Mouse (Mus musculus) embryo, embryonic 11 days (tissue): Measurements from ENCODE around the gene 1500011B03Rik.

ENCODE experiments used
- DNase-seq: peaks from one replicate; pipeline ENCODE4 v3.0.0-alpha.2; 2015

Gene 1500011B03Rik

DNA sequence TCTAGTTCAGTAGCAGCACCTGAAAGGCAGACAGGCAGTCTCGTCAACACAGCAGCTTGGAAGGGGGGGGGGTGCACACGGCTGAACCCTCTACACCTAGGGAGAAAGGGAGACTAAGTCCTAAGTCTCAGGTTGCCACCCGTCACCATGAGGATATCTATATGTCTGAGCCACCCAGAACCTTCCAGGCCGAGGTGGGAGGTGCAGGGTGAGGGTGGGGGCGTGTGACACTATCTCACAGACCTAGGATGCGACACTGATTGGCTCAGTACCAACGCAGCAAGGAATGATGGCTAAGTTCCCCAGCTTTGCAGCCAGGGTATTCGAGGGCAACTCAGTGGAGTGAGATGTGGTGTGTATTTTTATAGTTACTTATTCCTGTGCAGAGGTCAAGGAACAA is 14.9 kb downstream of the 1500011B03Rik start:
- DNase-seq, result no peak

DNA sequence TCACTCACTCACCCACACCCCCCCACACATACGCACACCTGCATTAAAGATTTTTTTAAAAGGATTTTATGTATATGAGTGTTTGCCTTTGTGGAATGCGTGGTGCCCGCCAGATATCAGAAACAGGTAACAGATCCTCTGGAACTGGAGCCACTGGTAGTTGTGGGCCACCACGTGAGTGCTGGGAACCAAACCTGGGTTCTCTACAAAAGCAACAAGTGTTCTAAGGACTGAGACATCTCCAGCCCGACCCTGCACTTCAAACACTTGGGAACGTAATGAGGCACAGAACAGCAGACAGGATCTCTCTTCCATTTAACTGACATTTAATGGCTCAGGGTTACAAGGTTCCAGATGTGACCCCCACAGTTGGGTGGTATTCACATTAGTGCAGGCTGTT is 15.4 kb downstream of the 1500011B03Rik start:
- no peak for DNase-seq

DNA sequence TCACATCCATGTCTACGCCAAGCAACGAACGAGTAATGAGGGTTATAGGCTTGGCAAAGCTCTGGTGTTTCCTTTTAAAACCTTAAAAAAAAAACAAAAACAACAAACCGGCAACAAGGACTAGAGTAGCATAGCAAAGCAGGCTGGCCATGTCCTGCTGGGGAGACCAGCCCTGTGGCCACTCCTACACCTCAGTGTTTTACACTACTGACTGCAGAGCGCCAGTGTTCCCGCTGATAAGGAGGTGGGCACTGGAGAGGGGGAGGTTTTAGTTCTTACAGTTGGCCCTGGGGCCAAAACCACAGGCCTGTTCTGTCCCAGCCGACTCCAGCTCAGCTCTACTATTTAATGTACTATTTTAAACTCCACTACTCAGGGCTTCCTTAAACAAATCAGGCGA is 15.8 kb downstream of the 1500011B03Rik start:
- DNase-seq, result no peak

DNA sequence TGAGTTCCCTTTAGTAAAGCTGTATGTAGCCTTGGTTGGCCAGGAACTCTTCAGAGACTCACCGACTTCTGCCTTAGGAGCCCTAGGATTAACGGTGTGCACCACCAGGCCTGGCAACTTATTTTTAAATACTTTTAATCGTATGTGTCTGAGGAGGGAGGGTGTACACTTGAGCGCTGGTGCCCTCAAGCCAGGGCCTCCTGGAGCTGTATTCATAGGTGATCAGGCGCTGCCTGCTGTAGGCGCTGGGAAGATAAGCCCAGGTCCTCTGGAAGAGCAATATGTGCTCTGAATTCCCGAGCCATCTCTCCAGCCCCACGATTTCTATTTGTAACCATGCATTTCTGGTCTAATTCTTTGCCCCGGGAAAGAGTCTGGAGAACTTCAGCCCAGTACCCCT is 16.2 kb downstream of the 1500011B03Rik start:
- no peak for DNase-seq

DNA sequence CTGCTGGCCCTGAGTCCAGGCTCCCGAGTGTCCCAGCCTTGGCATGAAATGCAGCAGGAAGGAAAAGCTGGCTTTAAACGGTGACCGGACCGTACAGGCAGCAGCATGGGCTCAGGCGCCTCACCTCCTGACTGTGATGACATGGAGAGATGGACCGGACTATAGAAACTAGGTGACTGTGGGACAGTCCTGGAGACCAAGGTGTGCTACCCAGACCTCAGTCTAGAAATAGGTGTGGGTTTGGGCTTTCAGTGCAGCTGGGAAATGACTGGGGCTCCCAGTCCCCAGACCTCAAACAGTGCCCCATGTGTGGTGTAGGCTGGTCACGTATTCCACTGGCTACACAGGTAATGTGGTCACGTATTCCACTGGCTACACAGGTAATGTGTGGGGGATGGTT is 16.6 kb downstream of the 1500011B03Rik start:
- no peak for DNase-seq

DNA sequence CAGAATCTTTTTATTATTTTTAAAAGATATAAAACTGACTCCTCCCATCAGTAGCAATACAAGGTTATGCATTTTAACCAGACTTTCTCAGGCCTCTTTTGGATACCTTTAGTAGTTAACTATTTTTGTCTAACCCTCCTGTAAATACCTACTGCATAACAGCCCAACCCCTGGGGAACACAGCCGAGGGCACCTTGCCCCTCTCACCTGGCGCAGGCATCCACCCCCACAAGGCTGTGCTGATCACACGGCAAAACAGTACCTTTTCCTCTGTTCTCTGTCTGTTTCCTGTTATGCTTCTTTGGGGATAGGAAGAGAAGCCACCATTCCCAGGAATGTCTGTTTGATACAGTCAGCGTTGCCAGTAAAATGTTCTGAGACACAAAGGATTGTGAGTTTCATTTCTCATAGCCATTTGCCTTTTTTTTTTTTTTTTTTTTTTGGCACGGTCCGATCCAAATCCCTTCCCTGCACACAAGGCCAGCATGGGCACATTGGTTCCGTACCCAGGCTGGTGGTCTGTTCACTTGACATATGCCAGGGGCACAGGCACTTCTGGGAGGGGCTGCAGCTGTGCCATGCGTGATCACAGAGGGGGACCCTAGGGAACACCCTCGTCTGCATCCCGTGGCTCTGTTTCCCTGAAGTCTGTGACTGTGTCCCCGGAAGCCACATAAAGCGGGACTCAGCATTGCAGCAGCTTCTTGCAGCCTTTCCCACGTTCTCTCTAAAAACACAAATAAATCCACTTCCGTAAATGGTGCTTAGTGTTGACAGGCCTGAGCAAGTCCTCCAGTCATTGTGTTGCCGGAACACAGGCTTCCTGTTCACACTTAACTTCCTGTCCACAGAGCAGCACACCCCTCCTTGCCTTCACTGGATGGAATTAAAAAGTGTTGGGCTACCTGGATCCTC is 17.6 kb downstream of the 1500011B03Rik start:
- DNase-seq, result no peak

DNA sequence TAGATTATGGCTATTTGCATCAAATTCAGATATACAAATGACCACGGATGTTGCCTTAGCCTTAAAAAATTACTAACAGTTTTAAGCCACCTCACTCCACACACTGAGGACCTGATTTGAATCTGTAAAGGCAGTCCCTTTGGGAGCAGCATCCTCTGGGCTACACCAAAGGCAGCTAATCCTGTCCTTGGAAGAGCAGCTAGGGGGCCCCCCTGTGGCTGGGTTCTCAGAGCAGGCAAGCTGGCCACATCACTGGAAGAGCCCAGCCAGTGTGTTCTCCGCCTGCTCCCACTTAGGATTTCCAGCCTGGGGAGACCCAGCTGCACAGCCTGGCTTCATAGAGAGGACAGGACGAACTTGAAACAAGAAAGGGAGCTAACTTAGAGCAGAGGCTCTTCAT is 18.3 kb downstream of the 1500011B03Rik start:
- DNase-seq, result peak; percentile 61

DNA sequence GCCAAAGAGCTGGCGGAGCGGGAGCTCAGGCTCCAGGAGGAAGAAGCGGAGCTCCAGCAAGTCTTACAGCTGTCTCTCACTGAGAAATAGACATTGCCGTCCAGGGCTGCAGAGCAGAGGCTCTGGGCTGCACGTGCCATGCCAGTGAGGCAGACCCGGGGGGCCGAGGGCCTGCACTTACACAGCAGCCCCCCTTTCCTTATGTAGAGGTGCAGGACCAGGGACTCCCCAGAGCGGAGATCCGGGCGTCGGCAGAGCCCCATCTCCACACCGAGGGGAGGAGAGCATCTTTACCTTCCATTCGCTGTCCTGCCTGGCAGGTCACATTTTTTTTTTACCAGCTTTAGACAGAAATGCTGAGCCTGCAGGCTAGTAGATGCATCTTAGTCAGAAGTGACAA is 18.9 kb downstream of the 1500011B03Rik start:
- no peak for DNase-seq

DNA sequence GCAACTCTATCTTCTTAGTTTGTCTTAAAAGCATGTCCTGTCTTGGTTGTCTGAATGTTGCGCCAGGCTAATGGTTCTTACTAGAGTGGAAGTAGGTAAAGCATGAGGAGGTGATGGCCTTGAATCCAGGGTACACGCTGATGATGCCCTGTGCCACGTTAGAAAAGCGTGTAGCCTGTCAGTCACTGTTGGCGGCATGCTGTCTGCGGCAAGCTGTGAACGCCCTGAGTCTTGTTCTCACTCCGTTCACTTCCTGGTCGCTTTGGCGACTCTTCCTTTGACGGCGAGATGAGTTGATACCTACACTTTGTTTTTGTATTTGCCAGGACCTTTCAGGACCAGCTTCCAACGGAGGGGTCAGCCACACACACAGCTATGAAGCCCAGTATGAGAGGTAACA is 20.0 kb downstream of the 1500011B03Rik start:
- no peak for DNase-seq

DNA sequence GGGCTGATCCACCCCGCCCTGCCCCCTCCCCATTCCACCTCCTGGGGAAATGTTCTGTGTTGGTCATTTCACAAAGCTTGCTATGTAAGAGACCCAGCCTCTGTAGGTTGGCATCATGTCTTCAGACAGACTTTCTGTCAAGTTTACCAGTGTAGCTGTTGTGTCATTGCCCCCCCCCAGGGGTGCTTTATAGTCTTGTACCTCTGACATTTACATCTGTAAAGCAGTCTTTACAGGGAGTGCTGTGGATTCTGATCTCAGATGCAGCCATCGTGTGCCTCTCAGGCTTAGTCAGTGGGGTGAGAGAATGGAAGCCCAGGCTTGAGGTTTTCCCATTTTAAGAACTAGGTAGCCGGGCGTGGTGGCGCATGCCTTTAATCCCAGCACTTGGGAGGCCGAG is 21.4 kb downstream of the 1500011B03Rik start:
- no peak for DNase-seq

DNA sequence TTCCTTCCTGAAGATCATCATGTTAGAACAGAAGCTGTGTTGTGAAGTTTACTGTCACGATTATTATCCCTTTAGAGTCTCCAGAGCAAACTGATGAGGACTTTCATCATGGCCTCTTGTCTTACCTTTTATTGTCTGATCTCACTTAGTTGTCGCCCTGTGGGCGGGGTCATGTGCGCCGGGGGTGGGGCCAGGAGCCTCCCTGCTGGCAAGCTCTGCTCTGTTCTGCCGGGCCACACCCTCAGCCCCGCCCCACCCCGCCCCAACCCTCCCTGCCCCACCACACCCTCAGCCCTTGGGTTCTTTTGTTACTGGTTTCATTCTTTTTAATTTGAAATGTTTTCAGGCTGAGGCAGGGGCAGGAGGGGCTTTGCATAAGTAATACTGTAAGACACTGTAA is 22.2 kb downstream of the 1500011B03Rik start:
- peak; percentile 48 for DNase-seq

DNA sequence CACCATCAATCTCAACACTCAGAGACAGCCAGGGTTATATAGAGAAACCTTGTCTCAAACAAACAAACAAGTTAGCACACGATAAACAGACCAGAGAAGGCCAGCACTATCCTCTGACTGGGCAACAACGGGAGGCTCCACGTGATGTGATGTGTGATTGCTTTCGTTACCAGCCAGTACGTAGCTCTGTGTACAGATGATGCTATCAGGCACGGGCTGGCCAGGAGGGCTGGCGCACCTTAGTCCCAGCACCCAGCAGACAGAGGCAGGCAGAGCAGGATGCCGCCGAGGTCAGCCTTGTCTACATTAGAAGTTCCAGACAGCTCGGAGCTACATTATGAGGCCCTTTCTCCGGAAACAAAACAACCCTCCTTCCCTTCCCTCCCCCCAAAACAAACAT is 23.4 kb downstream of the 1500011B03Rik start:
- no peak for DNase-seq

DNA sequence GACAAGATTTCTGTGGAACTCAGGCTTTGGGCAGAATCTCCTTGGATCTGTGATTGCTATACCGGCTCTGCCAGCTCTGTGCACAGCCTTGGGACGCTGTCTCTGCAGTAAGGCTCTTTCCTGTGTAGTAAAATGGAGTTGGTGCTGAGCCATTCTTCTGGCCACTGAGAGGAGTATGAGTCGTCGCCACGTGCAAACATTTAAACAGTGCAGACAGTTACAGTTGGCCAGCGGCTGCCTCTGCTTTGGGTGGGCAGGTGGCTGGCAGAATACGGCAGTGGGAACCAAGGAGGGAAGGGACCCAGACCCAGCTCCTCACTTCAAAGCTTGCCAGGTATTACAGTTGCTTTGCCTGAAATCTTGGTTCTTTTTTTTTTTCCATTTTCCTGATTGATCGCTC is 26.0 kb downstream of the 1500011B03Rik start:
- no peak for DNase-seq

DNA sequence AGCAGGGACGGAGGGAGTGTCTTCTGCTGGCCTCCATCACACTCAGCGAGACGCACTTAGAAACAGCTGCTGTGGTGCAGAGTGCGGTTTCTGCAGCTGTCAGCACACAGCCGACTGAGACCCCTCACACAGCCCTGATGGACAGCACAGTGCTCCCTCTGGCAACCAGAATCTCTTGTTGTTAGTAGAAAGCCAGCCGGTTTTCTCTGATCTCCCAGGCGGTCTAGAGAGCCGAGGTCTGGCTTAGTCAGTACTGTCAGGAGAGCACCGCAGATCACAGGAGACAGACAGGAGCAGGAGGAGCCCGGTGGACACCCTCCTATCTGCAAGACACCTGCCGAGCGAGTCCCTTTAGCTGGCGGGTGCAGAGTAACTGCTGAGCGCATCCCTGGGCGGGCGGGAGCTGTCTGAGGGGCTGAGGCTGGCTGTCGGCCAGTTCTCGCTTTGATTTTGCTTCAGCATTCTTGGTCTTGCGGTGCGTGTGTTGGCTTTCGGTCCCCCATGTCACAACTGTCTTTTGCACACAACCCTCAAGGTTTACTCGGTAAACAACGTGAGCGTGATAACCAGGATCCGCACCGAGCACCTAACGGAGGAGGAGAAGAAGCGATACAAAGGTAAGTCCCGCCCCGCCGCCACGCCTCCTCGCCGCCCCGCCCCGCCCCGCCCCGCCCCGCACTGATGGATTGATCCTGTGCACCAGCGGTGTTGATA is 26.8 kb downstream of the 1500011B03Rik start:
- DNase-seq, result peak; percentile 55

DNA sequence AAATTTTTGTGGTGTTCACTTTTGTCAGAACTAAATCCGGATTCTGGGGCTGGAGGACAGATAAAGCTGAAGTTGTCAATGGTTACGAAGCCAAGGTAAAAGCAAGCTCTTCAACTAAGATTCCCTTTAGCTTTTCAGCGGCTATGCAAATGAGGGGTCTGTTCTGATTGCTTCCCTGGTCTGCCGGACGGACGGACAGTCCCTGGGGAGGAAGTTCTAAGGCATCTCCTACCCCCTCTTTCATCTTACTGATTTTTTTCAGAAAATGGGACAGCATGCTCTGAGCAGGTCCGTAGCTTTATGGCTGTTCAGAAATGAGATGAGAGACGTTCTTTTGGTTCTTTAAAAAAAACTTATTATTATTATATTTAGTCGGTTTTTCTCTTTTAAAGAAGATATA is 27.6 kb downstream of the 1500011B03Rik start:
- no peak for DNase-seq

DNA sequence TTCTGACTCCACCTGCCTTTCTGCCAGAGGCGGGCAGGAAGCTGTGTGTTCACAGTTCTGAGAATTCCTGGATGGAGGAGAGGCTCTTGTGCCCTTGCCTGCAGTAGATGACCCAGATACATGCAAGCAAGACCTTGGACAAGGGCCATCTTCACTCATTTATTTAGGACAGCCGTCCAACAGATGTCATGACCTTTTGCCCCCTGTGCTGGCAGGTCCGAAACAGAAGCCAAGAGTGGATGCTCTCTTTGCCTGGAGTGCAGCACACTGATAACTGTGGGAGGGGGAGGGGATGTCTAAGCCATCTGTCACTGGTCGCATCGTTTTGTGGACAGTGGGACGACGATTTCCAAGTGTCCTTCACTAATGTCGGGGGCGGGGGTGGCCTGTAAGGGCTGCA is 28.0 kb downstream of the 1500011B03Rik start:
- peak; percentile 45 for DNase-seq

DNA sequence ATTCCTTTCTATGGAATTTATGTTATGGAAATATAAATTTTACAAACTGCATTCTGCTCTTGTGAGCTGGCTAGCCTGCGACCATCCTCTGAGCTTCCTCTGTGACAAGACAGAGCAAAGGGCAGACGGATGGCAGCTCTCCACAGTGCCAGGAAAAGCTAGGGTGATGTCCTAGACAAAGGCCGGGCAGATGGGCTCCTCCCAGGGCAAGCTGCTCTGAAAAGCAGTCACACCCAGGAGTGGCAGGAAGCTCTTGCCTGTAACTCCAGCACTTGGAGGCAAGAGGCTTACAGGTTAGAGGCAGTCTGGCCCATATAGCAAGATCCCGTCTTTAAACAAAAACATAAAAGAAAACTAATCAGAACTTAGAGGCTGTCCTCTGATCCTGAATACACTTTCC is 28.7 kb downstream of the 1500011B03Rik start:
- no peak for DNase-seq

DNA sequence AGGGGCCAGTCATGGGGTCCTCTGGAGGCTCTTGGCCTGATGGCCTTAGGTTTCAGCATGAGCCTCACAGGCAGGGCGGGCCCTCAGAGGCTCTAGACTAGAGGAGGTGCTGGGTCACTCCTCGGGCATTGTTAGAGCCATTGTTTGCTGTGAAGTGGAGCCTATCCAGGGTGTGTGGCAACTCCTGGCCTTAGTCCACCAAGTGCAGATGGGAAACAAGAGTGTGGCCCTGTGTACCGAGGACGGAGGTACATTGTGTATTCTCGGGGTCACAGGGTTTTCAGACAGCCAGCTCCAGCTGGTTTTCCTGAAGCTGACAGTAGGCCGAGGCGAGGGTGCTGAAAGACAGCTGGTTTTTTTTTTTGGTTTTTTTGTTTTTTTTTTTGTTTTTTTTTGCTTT is 30.0 kb downstream of the 1500011B03Rik start:
- DNase-seq, result no peak

DNA sequence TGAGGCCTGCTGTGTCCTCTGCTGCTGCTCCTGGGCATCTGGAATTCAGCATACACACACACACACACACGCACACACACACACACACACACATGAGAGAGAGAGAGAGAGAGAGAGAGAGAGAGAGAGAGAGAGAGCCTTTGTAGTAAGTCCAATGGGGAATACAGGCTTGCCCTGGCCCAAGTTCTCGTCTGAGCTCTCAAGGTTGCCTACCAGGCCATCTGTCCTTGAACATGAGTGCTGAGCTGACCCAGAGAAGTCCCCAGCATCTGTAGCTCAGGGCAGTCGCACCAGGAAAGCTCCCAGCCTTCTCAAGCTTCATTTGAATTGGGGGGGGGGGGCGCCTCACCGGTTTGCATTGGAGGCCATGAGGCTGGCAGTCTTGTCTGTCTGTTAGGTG is 38.1 kb downstream of the 1500011B03Rik start:
- no peak for DNase-seq

DNA sequence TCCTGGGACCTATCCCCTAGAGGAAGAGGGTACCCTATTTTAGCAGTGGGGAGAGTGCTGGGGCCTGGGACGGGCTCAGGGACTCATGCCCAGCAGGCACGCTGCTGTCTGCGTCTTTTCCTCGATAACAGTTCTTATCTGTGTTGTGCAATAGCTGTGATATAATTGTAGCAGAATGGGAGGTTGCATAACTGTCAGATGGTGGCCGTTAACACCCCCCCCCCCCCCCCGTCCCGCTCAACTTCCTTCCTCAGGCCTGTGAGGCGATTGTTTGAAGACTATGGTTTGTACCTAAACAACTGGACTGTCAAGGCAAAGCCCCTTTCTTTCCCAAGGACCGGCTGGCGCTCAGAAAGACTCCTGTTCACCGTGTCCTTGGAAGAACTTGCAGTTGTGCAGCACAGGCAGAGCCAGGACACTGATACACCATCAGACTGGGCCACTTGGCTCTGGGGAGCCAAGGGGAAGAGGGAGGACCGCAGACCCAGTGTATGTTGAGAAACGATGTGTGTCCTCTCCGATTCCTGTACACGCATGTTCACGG is 38.6 kb downstream of the 1500011B03Rik start:
- no peak for DNase-seq

DNA sequence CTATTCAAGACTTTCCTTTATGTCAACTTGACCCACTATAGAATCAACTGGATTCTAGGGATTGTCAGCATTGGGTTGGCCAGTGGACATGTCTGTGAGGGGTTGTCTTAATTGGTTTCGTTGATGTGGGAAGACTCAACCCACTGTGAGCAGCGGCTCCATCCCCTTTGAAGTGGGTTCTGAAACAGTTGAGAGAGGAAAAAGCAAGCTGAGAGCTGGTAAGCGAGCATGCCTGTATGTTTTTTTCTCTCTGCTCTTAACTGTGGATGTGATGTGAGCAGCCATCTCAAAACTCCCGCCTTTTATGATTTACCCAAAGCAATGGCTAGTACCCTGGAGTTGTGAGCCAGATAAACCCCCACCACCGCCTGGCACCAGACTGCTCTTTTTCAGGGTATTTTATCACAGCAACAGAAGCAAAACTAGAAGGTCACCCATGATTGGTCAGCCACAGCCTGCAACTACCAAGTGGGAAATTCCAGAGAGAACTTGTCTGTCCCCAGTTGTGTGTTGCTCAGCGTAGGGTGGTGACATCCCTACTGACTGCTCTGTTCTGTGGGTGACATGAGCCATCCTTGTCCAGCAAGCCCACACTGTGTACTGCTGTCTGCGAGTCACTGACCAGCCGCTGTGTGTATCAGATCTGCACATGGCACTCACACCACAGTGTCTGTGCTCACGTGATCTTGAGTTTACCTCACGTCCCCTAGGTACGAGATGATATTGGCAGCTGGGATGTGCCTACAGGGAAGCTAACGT is 39.7 kb downstream of the 1500011B03Rik start:
- no peak for DNase-seq

DNA sequence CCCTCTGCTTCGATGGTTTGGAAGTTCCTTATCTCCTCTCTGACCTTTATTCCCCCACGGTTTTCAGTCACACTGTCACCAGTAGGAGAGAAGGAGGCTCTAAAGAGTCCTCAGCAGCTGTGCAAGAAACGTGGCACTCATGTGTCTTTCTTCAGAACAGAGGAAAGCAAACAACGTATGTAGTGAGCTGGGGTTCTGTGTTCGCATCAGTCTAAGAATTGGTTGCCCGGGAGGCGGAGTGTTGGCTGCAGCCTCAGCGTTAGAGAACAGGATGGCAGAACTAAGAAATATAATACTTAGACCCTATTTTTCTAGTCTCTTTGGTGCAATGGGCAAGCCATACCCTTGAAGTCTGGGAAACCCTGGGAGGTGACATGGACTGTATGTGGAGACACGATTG is 40.3 kb downstream of the 1500011B03Rik start:
- no peak for DNase-seq

DNA sequence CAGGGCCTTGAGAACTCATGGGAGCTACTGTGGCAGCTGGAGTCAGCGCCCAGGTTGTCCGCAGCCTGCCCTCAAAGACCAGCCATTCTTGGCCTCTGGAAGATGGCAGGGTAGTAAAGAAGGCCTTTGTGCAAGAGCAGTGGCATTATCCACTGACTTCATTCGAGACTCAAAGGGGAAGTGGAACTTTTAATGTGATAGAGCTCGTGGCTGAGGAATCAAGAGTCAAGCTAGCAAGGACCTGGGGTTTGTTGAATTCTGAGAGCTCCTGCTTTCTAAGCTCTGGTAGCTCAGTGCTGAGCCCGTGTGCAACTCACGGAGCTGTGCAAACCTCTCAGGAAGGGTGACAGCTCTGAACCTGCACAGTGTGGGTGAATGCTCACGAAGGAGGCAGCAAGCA is 42.4 kb downstream of the 1500011B03Rik start:
- no peak for DNase-seq
